Mouse (Mus musculus) midbrain, embryonic 12.5 days (tissue): ENCODE measurements around the gene Ppdpf. TPM values are rescaled to one million over a fixed set of nuclear protein-coding genes. Genes with fewer than 3 reads are reported as not detected.
A peak's percentile ranks its signal among the peaks of the same experiment; 100 is the strongest.

Experiments
- ATAC-seq: fragments of 200-750 bp; cut with Nextera tagmentation; 2 replicates; pipeline ENCODE4 v1.8.0; 2017; ENCODE audit warnings: low read depth, moderate TSS enrichment, moderate library complexity; ENCODE audit not compliant: low FRiP score
- H3K27ac ChIP-seq: fragments of 300-500 bp; sonication (generic); replicated peaks from 2 replicates; pipeline ENCODE4 v1.5.1; 2016; ENCODE audit warnings: mild to moderate bottlenecking
- H3K27me3 ChIP-seq: fragments of 300-500 bp; sonication (generic); 2 replicates; pipeline ENCODE4 v1.6.1; 2016; ENCODE audit warnings: mild to moderate bottlenecking
- H3K36me3 ChIP-seq: fragments of 300-500 bp; sonication (generic); 2 replicates; pipeline ENCODE4 v1.6.1; 2016
- H3K4me1 ChIP-seq: fragments of 300-500 bp; sonication (generic); 2 replicates; pipeline ENCODE4 v1.6.1; 2016
- H3K4me2 ChIP-seq: fragments of 300-500 bp; sonication (generic); replicated peaks from 2 replicates; pipeline ENCODE4 v1.6.1; 2016; ENCODE audit warnings: mild to moderate bottlenecking, moderate library complexity
- H3K4me3 ChIP-seq: fragments of 300-500 bp; sonication (generic); 2 replicates; pipeline ENCODE4 v1.5.1; 2016; ENCODE audit warnings: mild to moderate bottlenecking
- H3K9ac ChIP-seq: fragments of 300-500 bp; sonication (generic); replicated peaks from 2 replicates; pipeline ENCODE4 v1.6.1; 2016; ENCODE audit warnings: mild to moderate bottlenecking, moderate library complexity
- H3K9me3 ChIP-seq: fragments of 300-500 bp; sonication (generic); 2 replicates; pipeline ENCODE4 v1.6.1; 2016; ENCODE audit warnings: mild to moderate bottlenecking
- WGBS: fragments of 180-500 bp; shearing (Covaris S2); methylation state at CpG from one replicate; pipeline ENCODE4 v1.1.7; 2016; 5-methylcytosine and 5-hydroxymethylcytosine counted together
- polyA plus RNA-seq: library from polyadenylated mRNA; unstranded; fragments of >200 nt; fragmentation: Nextera tagmentation; extraction: Ambion mirVana; gene quantifications from 2 replicates; pipeline ENCODE4 v1.2.1, GENCODE M21; 2016

The Ppdpf gene
- polyA plus RNA-seq, 1 experiment from 2014 or later: 462 TPM

- H3K4me2 ChIP-seq: no peak overlapping the region
- H3K27ac ChIP-seq: no peak overlapping the region
- H3K27me3 ChIP-seq: peaks cover 70% of the 10 kb centered on the region
- no peak overlapping the region for H3K9ac ChIP-seq
- peaks cover 14% of the 10 kb centered on the region for H3K4me1 ChIP-seq
- no peak overlapping the region for H3K4me3 ChIP-seq
- ATAC-seq: no peak
- WGBS: 5% methylated on average over 1 of the region's 1 CpGs
- no peaks in the 10 kb centered on the region for H3K9me3 ChIP-seq
- no peaks in the 10 kb centered on the region for H3K36me3 ChIP-seq
Measured at GRCm38 (mm10) chr2:181153837-181154236, 33.2 kb upstream of the Ppdpf start.

DNA sequence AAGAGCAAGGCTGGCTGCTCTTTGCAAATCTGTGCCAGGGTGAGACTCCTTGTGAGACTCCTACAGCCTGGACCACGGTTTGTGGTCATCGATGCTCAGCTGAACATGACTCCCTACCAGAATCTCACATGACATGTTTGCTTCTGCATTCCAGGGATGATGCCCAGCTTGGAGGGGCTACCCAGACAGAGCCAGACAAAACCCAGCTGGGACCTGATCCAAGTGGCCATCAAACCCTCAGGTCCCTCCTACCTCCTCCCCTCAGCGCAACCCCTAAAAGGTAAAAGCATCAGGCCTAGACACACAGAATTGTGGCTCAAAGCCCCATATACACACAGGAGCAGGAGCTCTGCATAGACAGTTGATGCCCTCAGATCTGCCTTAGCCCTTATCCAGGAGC is 32.7 kb upstream of the Ppdpf start:
- Histone ChIP-seq H3K27me3 (peaks cover 66% of the 10 kb centered on the region), H3K9ac (no peak overlapping the region)
- WGBS: 91% methylated on average over 3 of the region's 3 CpGs

DNA sequence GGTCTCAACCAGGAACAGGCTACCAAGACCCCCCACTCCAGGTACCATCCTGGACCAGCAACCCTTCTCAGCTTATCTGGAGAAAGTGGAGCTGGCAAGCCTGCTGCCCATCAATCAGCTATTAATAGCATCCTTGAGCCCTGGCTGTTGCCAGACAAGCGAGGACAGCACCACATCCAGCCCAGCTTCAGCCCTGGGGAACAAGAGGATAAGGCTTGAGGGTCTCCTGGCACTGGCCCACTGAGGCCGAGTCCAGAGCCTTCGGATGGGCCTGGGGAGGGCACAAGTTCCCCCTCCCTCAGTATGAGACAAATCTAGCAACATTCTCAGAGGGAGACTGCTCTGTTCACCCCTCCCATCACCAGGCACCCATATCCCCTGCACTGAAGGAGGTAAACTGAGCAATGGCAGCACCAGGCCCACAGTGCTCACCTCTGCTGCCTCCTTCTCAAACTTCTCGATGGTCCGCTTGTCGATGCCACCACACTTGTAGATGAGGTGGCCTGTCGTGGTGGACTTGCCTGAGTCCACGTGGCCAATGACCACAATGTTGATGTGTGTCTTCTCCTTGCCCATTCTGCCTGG is 32.1 kb upstream of the Ppdpf start:
- H3K9ac ChIP-seq: no peak overlapping the region
- no peak for ATAC-seq
- H3K27ac ChIP-seq: no peak overlapping the region
- H3K27me3 ChIP-seq: peaks cover 61% of the 10 kb centered on the region
- no peak overlapping the region for H3K4me2 ChIP-seq
- 83% methylated on average over 8 of the region's 8 CpGs for WGBS
- H3K4me1 ChIP-seq: peaks cover 25% of the 10 kb centered on the region
- H3K36me3 ChIP-seq: no peaks in the 10 kb centered on the region
- no peak overlapping the region for H3K4me3 ChIP-seq
- no peaks in the 10 kb centered on the region for H3K9me3 ChIP-seq

More for the DNA sequence above, 32.7 kb upstream of the Ppdpf start:
- H3K4me3 ChIP-seq: no peak overlapping the region
- no peak overlapping the region for H3K27ac ChIP-seq
- H3K9me3 ChIP-seq: no peaks in the 10 kb centered on the region
- no peak for ATAC-seq
- H3K36me3 ChIP-seq: no peaks in the 10 kb centered on the region
- no peak overlapping the region for H3K4me2 ChIP-seq
- H3K4me1 ChIP-seq: peaks cover 19% of the 10 kb centered on the region

GRCm38 (mm10) chr2:181155801-181156200 is 31.2 kb upstream of the Ppdpf start:
- Histone ChIP-seq H3K9me3 (no peaks in the 10 kb centered on the region), H3K9ac (peak overlapping the region; percentile 58; the same call in 1 of the 2 replicates), H3K27me3 (peaks cover 52% of the 10 kb centered on the region), H3K4me1 (peaks cover 30% of the 10 kb centered on the region), H3K27ac (no peak overlapping the region; the same call in 1 of the 2 replicates), H3K4me3 (peak overlapping the region; percentile 46), H3K4me2 (peak overlapping the region; percentile 63), H3K36me3 (no peaks in the 10 kb centered on the region)
- ATAC-seq: no peak
- 64% methylated on average over 4 of the region's 4 CpGs for WGBS

DNA sequence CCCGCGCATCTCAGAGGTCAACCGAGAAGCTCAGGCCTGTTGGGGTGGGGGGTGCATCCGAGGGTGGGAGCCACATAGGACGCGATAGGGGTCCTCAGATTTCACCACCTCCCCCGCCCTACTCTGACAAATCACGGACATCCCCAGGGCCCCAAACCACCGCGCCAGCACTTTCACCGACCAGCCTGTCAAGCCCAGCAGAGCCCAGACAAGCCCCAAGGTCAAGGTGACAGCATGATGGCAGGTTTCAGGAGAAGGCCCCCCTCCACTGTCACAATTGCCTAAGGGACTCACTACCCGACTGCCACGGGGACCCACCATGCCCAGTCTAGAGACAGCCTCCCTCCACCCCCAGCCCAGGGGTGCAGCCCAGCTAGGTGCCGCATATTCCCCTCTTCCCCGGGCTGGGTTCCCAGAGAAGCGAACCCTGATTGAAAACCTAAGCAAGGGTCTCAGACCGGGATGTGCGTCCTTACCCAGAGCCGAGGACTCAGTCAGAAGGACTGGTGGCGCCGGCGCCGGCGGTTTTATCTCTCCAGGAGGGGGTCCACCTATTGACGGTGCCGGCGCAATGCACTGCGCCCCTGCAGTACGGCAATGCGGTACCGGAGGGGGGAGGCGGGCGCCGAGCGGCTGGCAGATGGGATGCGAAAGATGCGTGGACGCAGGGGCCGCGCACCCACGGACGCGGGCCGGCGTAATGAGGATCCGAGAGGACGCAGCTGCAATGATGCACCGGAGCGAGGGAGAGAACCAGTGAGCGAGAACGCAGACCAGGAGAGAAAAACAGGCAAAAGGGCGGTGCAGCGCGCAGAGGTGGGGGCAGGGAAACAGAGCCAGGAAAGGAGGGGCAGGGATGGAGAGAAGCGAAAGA is 30.6 kb upstream of the Ppdpf start, which contains the start of gene Eef1a2:
Gene Eef1a2, minus strand, starts transcription at position 767 of the 874 bp plus-strand sequence.
- no peaks in the 10 kb centered on the region for H3K9me3 ChIP-seq
- peak within 1 kb of the TSS; percentile 83 for H3K27ac ChIP-seq
- H3K4me2 ChIP-seq: peak within 1 kb of the TSS; percentile 63
- H3K4me1 ChIP-seq: peaks cover 30% of the 10 kb centered on the region
- H3K4me3 ChIP-seq: peak within 1 kb of the TSS; percentile 46
- ATAC-seq: peak; percentile 55; the same call in 1 of the 2 replicates
- peaks cover 46% of the 10 kb centered on the region for H3K27me3 ChIP-seq
- H3K9ac ChIP-seq: peak within 1 kb of the TSS; percentile 58
- WGBS: 3% methylated on average over 55 of the region's 55 CpGs
- H3K36me3 ChIP-seq: no peaks in the 10 kb centered on the region

DNA sequence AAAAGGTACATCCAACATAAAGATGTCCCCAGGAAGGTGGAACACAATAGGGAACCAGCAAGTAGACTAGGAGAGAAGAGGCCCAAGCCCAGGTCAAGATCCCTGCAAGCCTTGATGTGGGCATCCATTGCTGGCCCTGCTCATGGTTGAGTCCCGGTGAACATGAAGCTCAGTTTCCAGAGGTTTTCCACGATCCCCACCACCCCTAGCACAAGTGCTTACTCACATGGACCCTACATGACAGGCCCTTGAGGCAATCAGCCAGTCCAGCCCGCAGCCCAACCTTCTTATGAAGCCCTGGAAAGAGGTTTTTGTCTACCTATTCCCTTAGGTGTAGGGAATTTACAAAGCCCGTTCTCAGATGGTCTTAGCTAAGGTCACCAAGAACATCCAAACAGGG is 29.9 kb upstream of the Ppdpf start:
- H3K4me3 ChIP-seq: peak overlapping the region; percentile 46
- peak overlapping the region; percentile 63 for H3K4me2 ChIP-seq
- peaks cover 30% of the 10 kb centered on the region for H3K4me1 ChIP-seq
- H3K27ac ChIP-seq: peak overlapping the region; percentile 83
- H3K36me3 ChIP-seq: no peaks in the 10 kb centered on the region
- no peaks in the 10 kb centered on the region for H3K9me3 ChIP-seq
- ATAC-seq: no peak
- H3K27me3 ChIP-seq: peaks cover 46% of the 10 kb centered on the region
- WGBS: 78% methylated on average over 4 of the region's 4 CpGs
- H3K9ac ChIP-seq: peak overlapping the region; percentile 58; the same call in 1 of the 2 replicates

GRCm38 (mm10) chr2:181157716-181158302 is 29.2 kb upstream of the Ppdpf start:
- no peaks in the 10 kb centered on the region for H3K9me3 ChIP-seq
- H3K9ac ChIP-seq: no peak overlapping the region
- peaks cover 30% of the 10 kb centered on the region for H3K4me1 ChIP-seq
- 80% methylated on average over 6 of the region's 6 CpGs for WGBS
- H3K4me2 ChIP-seq: no peak overlapping the region
- peaks cover 45% of the 10 kb centered on the region for H3K27me3 ChIP-seq
- H3K27ac ChIP-seq: no peak overlapping the region
- ATAC-seq: no peak
- no peaks in the 10 kb centered on the region for H3K36me3 ChIP-seq
- H3K4me3 ChIP-seq: no peak overlapping the region

DNA sequence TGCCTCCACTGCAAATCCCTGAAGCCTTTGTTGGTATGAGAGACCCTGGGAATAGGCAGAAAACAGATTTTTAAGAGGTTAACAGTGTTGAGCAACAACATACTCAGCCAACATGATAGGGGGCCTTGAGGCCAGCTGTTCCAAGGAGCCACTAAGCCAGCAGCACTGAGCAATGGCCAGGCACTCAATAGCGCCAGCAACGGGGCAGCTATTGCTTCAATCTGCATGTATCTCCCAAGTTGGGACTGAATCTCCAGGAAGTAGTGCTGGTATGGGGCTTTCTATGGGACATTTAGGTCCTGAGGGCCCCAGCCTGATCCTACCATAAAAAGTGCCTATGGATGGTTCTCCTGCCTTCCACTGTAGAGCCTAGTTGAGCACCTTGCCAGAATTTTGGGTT is 28.6 kb upstream of the Ppdpf start:
- ATAC-seq: no peak
- WGBS: 83% methylated on average over 2 of the region's 2 CpGs

GRCm38 (mm10) chr2:181159091-181159514 is 27.9 kb upstream of the Ppdpf start:
- H3K4me2 ChIP-seq: no peak overlapping the region
- peaks cover 30% of the 10 kb centered on the region for H3K4me1 ChIP-seq
- H3K27ac ChIP-seq: peak overlapping the region; percentile 50
- H3K36me3 ChIP-seq: no peaks in the 10 kb centered on the region
- no peak for ATAC-seq
- peaks cover 38% of the 10 kb centered on the region for H3K27me3 ChIP-seq
- H3K9me3 ChIP-seq: no peaks in the 10 kb centered on the region
- 59% methylated on average over 7 of the region's 7 CpGs for WGBS
- no peak overlapping the region for H3K9ac ChIP-seq
- no peak overlapping the region for H3K4me3 ChIP-seq

More for the DNA sequence above, 28.6 kb upstream of the Ppdpf start:
- Histone ChIP-seq H3K9me3 (no peaks in the 10 kb centered on the region), H3K4me3 (no peak overlapping the region), H3K9ac (no peak overlapping the region), H3K27me3 (peaks cover 38% of the 10 kb centered on the region), H3K4me1 (peaks cover 30% of the 10 kb centered on the region), H3K27ac (no peak overlapping the region), H3K4me2 (no peak overlapping the region), H3K36me3 (no peaks in the 10 kb centered on the region)

DNA sequence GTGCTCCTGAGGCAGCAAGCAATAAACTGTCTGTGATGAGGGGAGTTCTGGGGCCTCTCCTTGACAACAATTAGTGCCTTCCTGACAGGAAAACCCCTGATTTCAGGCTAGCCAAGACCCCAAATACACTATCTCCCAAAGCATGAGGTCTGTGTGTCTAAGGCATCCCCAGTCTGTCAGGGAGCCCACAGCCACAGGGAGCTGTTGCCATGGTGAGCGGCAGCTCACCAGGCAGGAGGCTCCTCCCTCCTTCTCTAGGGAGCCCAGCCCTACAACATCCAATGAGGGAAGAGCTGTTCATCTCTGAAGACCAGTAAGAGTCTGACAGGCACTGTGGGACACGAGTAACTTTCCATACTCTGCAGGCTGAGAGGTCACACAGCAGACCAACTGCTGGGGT is 27.3 kb upstream of the Ppdpf start:
- Histone ChIP-seq H3K9ac (no peak overlapping the region), H3K4me2 (peak overlapping the region; percentile 14; the same call in 1 of the 2 replicates), H3K4me3 (no peak overlapping the region), H3K4me1 (peaks cover 30% of the 10 kb centered on the region), H3K36me3 (no peaks in the 10 kb centered on the region), H3K9me3 (no peaks in the 10 kb centered on the region), H3K27me3 (peaks cover 35% of the 10 kb centered on the region), H3K27ac (peak overlapping the region; percentile 50)
- peak; percentile 87 for ATAC-seq
- 0% methylated on average over 2 of the region's 2 CpGs for WGBS

DNA sequence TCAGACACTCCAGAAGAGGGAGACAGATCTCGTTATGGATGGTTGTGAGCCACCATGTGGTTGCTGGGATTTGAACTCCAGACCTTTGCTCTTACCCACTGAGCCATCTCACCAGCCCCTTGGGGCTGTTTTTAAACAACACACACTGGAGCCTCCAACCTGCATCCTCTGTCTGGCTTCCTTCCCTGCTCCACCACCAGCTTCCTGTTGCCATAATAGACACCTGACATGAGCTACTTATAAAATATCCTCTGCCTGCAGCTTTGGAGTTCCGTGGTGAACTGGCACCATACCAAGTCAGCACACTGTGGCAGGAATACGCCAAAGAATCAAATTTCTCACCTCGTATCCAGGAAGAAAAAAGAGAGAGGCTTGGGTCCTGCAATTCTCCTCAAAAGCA is 26.2 kb upstream of the Ppdpf start:
- Histone ChIP-seq H3K4me3 (no peak overlapping the region), H3K4me2 (no peak overlapping the region), H3K4me1 (peaks cover 29% of the 10 kb centered on the region), H3K27me3 (peaks cover 24% of the 10 kb centered on the region), H3K27ac (no peak overlapping the region), H3K36me3 (no peaks in the 10 kb centered on the region), H3K9ac (no peak overlapping the region), H3K9me3 (no peaks in the 10 kb centered on the region)
- WGBS: 76% methylated on average over 4 of the region's 4 CpGs
- no peak for ATAC-seq

DNA sequence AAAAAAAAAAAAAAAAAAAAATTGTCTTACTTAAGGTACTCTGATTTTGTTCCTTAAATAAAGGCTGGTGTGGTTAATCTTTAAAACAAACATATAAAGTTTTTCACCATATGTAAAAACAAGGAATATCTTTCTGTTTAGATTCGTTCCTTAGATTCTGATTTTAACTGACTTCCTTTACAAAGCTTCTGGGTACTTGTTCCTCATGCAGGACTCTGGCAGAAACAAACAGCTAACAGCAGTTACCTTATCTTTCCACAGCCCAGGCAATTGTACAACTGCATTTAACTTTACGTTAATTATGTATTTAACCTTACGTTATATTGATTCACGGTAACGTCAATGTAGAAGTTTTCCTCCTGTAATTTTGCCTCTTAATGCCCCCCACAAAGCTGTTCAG is 20.6 kb upstream of the Ppdpf start:
- Histone ChIP-seq H3K27me3 (no peaks in the 10 kb centered on the region; the same call in 1 of the 2 replicates), H3K9ac (no peak overlapping the region), H3K27ac (no peak overlapping the region), H3K4me3 (no peak overlapping the region), H3K4me2 (no peak overlapping the region), H3K4me1 (no peaks in the 10 kb centered on the region), H3K9me3 (no peaks in the 10 kb centered on the region), H3K36me3 (no peaks in the 10 kb centered on the region)
- ATAC-seq: no peak
- 91% methylated on average over 5 of the region's 5 CpGs for WGBS
